Mouse (Mus musculus) hindbrain, embryonic 16.5 days (tissue): ENCODE results near the gene E2f3. TPM values are rescaled to one million over a fixed set of nuclear protein-coding genes. Genes with fewer than 3 reads are reported as not detected.

Source experiments
- ATAC-seq: fragments of 200-750 bp; cut with Nextera tagmentation; 2 replicates; pipeline ENCODE4 v1.8.0; 2017; ENCODE audit warnings: moderate TSS enrichment, moderate library complexity
- H3K27ac ChIP-seq: fragments of 300-500 bp; sonication (generic); 2 replicates; pipeline ENCODE4 v1.5.1; 2014; ENCODE audit warnings: low read depth, mild to moderate bottlenecking, control low read depth, low read length, moderate library complexity
- H3K27me3 ChIP-seq: fragments of 300-500 bp; sonication (generic); replicated peaks from 2 replicates; pipeline ENCODE4 v1.6.1; 2014; ENCODE audit warnings: low read length; ENCODE audit not compliant: control insufficient read depth, insufficient read depth
- H3K36me3 ChIP-seq: fragments of 300-500 bp; sonication (generic); 2 replicates; pipeline ENCODE4 v1.6.1; 2014; ENCODE audit warnings: mild to moderate bottlenecking, low read length, moderate library complexity, mixed read lengths; ENCODE audit not compliant: control insufficient read depth, insufficient read depth
- H3K4me1 ChIP-seq: fragments of 300-500 bp; sonication (generic); 2 replicates; pipeline ENCODE4 v1.6.1; 2014; ENCODE audit warnings: low read depth, low read length; ENCODE audit not compliant: control insufficient read depth, insufficient read depth
- H3K4me2 ChIP-seq: fragments of 300-500 bp; sonication (generic); 2 replicates; pipeline ENCODE4 v1.6.1; 2014; ENCODE audit warnings: mild to moderate bottlenecking, low read length, control low read depth, moderate library complexity
- H3K4me3 ChIP-seq: fragments of 300-500 bp; sonication (generic); 2 replicates; pipeline ENCODE4 v1.5.1; 2014; ENCODE audit warnings: mild to moderate bottlenecking, low read length, control low read depth, moderate library complexity
- H3K9ac ChIP-seq: fragments of 300-500 bp; sonication (generic); 2 replicates; pipeline ENCODE4 v1.6.1; 2014; ENCODE audit warnings: low read depth, mild to moderate bottlenecking, control low read depth, low read length, moderate library complexity
- H3K9me3 ChIP-seq: fragments of 300-500 bp; sonication (generic); 2 replicates; pipeline ENCODE4 v1.6.1; 2014; ENCODE audit warnings: mild to moderate bottlenecking, low read length, moderate library complexity; ENCODE audit not compliant: control insufficient read depth
- WGBS: fragments of 180-500 bp; shearing (Covaris S2); extraction: QIAGEN DNeasy Blood & Tissue Kit; methylation state at CpG from one replicate; pipeline ENCODE4 v1.1.7; 2014; 5-methylcytosine and 5-hydroxymethylcytosine counted together
- polyA plus RNA-seq: library from polyadenylated mRNA; unstranded; fragments of >200 nt; fragmentation: Nextera tagmentation; extraction: Ambion mirVana; gene quantifications from 2 replicates; pipeline ENCODE4 v1.2.1, GENCODE M21; 2015

Gene E2f3
- polyA plus RNA-seq, 1 experiment from 2014 or later = 4.2 TPM

DNA sequence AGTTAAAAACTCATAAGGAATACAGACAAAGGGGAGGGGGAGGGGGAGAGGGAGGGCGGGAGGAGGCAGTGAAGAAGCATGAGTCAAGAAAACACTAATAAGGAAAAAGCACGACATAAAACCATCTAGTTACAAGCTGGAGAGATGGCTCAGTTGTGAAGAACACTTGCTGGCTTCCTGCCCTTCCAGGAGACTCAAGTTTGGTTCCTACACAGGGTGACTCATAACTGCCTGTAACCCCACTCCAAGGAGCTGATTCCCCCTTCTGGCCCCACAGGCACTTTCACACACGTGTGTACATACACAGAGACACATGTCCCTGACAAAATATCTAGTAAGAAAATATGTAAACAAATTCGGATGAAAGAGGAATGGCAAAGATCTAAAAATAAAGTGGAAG, 84.2 kb downstream of the E2f3 start:
- WGBS = 81% methylated on average over 4 of the region's 4 CpGs
- Histone ChIP-seq H3K27ac (no peak overlapping the region), H3K9ac (no peak overlapping the region), H3K4me2 (no peak overlapping the region), H3K4me3 (no peak overlapping the region), H3K36me3 (peaks cover 10% of the 10 kb centered on the region), H3K4me1 (no peaks in the 10 kb centered on the region), H3K9me3 (peaks cover 13% of the 10 kb centered on the region), H3K27me3 (no peaks in the 10 kb centered on the region)
- no peak for ATAC-seq

GRCm38 (mm10) chr13:29866780-29867179, 119.1 kb downstream of the E2f3 start:
- Histone ChIP-seq H3K9ac (no peak overlapping the region), H3K27me3 (no peaks in the 10 kb centered on the region)
- no peak for ATAC-seq

DNA sequence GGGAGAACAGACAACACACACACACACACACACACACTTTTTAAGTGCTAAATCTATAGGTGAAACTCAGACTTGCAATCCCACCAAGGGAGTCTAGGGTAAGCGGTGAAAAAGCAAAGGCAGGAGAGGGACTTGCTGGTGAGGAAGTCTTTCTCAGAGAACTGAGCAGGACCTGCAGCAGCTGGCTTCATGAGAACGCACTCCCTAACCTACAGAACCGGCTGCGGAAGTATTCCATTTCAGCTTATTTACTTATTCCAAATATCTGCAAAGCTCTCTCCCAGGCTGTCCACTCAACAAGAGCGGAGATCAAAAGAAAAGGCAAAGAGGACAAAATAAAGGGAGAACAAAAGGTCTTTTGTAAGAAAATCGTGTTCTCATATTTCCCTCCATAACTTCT, 121.5 kb downstream of the E2f3 start:
- ATAC-seq = no peak
- no peaks in the 10 kb centered on the region for H3K4me1 ChIP-seq
- no peaks in the 10 kb centered on the region for H3K36me3 ChIP-seq
- no peak overlapping the region for H3K27ac ChIP-seq
- no peak overlapping the region for H3K4me2 ChIP-seq
- H3K9ac ChIP-seq = no peak overlapping the region
- H3K9me3 ChIP-seq = no peaks in the 10 kb centered on the region
- H3K4me3 ChIP-seq = no peak overlapping the region
- no peaks in the 10 kb centered on the region for H3K27me3 ChIP-seq
- WGBS = 68% methylated on average over 6 of the region's 6 CpGs

More at GRCm38 (mm10) chr13:29866780-29867179, 119.1 kb downstream of the E2f3 start:
- 95% methylated on average over 3 of the region's 3 CpGs for WGBS
- no peak overlapping the region for H3K27ac ChIP-seq
- H3K4me3 ChIP-seq = no peak overlapping the region
- H3K9me3 ChIP-seq = no peaks in the 10 kb centered on the region
- no peaks in the 10 kb centered on the region for H3K36me3 ChIP-seq
- H3K4me2 ChIP-seq = no peak overlapping the region
- no peaks in the 10 kb centered on the region for H3K4me1 ChIP-seq

DNA sequence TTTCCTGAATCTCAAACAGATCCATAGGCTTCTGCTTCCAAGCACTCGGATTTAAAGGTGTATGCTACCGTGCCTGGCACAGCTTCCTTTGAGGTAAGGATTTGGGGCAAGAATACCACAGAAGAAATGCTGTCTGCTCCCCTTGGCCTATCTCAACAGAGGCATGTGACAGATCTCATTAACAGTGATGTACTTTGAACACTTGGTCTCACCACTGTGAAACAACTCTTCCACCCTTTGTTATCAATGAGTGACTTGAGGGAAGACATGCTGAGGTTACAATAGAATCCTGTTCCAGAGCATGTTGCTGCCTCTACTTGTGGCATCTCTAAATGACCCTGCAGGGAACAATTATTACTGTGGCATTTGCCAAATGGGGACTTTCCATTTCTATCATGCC, 125.8 kb downstream of the E2f3 start:
- Histone ChIP-seq H3K27me3 (no peaks in the 10 kb centered on the region), H3K4me3 (no peak overlapping the region), H3K36me3 (no peaks in the 10 kb centered on the region), H3K9ac (no peak overlapping the region), H3K4me1 (no peaks in the 10 kb centered on the region), H3K4me2 (no peak overlapping the region), H3K27ac (no peak overlapping the region), H3K9me3 (no peaks in the 10 kb centered on the region)
- ATAC-seq = no peak
- WGBS = 77% methylated on average over 2 of the region's 2 CpGs

- Histone ChIP-seq H3K4me3 (no peak overlapping the region), H3K27ac (no peak overlapping the region), H3K4me2 (no peak overlapping the region), H3K27me3 (no peaks in the 10 kb centered on the region), H3K36me3 (no peaks in the 10 kb centered on the region), H3K9me3 (no peaks in the 10 kb centered on the region), H3K9ac (no peak overlapping the region), H3K4me1 (peaks cover 11% of the 10 kb centered on the region)
- WGBS = 24% methylated on average over 4 of the region's 4 CpGs
- ATAC-seq = 0 out of 2 replicates have a peak, but pooled peaks have one; percentile 55
Measured at GRCm38 (mm10) chr13:29857436-29857835, 128.4 kb downstream of the E2f3 start.

Other genes starting within 250 kb of the E2f3 start
- gene Cdkal1, start 130.4 kb downstream of the E2f3 start, polyA plus RNA-seq = 19.4 and 20.9 TPM in 2 replicates
- gene Mboat1, start 150.4 kb upstream of the E2f3 start, polyA plus RNA-seq = 2.6 and 3.4 TPM in 2 replicates